Mouse (Mus musculus): Measurements from ENCODE around the gene Gm20388.
A peak's percentile ranks its signal among the peaks of the same experiment; 100 is the strongest.

Gm20388 gene

DNA sequence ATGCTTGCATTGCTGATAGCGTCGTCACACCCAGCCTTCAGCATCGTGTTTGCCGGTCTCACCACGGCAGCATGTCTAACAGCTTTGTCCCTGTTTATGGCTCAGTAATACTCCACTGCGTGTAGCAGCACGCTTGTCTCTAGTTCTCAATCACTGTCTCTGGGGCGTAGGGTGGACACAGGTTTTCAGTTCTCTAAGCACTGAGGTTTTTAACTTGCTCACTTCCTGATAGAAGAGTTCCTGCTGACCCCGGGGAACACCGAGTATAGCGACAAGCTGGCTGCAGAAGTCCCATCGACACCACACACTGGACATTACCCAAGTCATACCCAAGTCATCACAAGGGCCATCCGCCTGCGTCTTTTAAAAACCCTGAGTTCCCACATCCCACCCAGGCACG is 525.1 kb downstream of the Gm20388 start:
- DNase-seq (ENCODE audit: low read depth, low spot score) = no peak

- DNase-seq (ENCODE audit: low read depth, low spot score) = no peak
These were observed 525.9 kb downstream of the Gm20388 start for GRCm38 (mm10) chr8:120436491-120437030.

DNA sequence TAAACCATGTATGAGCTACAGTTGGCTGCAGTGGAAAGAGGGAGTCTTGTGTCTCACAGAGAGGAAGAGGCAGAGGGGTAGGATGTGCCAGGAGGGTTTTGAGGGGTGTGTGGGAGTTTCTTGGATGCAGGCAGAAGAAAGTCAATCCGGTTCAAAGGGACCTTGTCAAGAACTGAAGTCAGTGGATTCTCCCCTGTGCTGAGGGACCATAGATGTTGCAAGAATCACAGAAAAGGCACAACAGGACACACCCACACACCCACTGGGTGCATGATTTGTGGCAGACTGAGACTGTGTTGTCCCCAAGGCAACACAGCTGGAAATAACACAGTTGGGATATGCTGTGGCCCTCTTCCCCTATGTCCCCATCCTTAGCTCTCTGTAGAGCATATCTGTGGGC is 526.6 kb downstream of the Gm20388 start:
- no peak for DNase-seq (ENCODE audit: low read depth, low spot score)

- no peak for DNase-seq (ENCODE audit: low read depth, low spot score)
These were observed 527.2 kb downstream of the Gm20388 start for GRCm38 (mm10) chr8:120437666-120438395.

DNA sequence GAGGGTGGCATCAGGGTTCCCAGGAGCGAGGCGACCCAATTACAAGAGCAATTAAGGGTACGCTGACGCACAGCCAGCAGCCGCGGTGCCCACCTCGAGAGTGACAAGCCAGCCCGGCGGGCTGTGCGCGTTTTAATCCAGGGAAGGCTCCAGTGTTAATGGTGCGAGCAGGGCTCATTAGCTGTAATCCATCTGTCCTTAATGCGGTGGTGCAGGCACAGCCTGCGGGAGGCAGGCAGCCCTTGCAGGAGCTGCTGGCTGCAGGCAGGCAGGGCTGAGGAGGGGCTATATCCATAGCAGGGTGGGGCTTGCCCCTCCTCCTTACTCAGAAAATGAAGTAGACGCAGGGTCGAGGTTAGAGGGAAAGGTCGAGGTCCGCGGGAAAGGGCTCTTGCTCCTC is 528.7 kb downstream of the Gm20388 start:
- DNase-seq (ENCODE audit: low read depth, low spot score) = peak; percentile 71

DNA sequence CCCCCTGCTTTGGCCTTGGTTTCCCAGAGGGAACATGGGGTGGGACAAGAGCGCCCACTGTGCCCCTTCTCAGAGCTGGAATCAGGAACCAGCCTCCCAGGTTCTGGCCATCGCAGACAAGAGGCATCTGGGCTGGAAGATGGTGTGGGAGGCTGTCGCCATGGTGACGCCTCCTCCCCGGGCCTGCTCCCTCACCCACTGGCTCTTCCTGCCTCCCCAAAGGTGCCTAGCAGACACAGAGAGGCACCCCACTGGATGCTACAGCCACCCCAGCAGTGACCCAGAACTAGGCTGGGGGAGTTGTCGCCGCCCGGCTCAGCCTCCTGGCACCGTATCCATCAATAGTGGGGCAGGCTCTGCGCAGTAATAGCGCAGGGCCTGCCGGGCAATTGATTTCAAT is 530.1 kb downstream of the Gm20388 start:
- DNase-seq (ENCODE audit: low read depth, low spot score) = no peak

- no peak for DNase-seq (ENCODE audit: low read depth, low spot score)
These were observed 531.0 kb downstream of the Gm20388 start for GRCm38 (mm10) chr8:120441637-120442036.

DNA sequence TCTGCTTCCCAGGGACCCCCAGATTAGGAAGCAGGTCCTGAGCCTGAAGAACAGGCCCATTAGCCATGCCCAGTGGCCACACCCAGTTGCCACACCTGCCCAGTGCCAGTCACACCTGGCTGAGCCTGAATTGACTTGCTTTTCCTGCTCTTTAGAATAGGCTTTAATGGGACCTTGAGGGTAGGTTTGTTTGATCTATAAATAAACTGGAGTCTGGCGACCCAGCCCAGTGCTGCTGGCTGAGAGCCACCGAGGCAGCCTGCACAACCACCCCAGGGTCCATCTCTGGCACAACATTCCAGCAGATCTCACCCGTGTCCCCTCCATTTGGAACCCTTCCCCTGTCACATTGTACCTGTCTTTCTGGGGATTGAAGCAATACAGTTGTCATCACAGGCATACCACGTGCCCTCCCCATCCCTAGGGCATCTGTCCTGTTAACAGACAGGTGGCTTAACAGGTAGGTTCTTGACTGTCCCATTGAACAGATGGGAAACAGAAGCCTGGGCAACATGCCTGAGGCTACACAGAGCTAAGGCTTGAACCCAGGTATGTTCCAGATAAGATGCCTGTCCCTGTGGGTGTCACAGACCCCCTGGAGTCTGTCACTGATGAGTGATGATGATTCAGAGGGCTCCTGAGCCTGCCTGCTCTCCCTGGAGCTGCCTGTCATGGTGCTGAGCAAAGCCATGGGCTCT is 531.8 kb downstream of the Gm20388 start:
- DNase-seq (ENCODE audit: low read depth, low spot score) = no peak

DNA sequence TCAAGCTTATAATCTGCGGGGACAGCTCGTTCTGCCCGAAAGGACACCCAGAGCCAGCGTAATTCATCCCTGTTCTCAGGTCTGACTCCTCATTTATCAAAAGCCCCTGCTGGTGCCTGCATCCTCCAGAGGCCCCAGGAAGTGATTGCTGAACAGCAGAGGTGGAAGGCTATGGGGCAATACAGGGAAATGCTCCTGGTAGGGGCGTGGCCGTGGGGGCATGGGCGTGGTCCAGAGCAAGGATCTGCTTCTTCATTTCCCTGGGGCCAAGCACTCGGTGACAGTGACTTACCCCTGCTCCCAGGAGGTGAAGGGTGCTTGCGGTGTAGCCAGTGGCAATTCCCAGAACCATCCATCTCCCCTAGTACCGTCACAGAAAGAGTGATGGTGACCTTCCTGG is 534.6 kb downstream of the Gm20388 start:
- no peak for DNase-seq (ENCODE audit: low read depth, low spot score)

DNA sequence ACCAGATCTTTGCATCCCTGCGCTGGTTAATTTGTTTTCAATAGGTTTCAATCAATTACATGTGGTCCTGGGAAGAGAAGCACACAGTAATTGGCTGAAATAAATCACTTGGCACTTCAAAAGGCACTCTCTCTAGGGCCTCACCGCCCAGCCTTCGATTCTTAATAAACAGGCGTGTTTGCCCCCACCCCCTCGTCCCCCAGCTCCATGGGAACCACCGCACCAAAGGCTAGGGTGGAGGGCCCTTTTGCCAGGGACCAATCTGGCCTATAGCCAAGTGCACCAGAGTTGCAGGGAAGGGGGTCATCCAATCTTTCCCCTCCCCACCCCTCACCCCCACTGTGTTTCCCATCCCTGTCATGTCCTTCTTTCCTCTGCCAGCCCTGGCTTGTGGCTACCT is 537.5 kb downstream of the Gm20388 start:
- no peak for DNase-seq (ENCODE audit: low read depth, low spot score)

- no peak for DNase-seq (ENCODE audit: low read depth, low spot score)
These were observed 538.5 kb downstream of the Gm20388 start for GRCm38 (mm10) chr8:120449139-120449538.

- DNase-seq (ENCODE audit: low read depth, low spot score) = no peak
These were observed 539.0 kb downstream of the Gm20388 start for GRCm38 (mm10) chr8:120449608-120450031.

DNA sequence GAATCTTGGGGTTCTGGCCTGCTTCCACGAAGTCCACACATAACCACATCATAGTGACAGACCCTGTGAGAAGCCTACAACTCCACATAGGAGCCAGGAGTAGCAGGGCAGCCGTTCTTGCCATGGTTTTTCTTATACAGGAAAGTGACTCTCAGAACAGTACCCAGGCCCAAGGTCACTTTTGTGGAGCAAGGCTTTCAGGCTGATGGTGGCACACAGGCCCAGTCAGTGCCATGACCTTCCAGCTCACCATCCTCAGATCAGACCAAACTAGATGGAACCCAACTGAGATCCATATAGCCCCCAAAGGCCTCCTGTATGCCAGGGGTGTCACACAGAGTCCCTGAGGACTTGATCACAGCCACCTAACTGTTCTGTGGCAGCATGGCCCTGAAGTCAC is 541.5 kb downstream of the Gm20388 start:
- DNase-seq (ENCODE audit: low read depth, low spot score) = no peak

- no peak for DNase-seq (ENCODE audit: low read depth, low spot score)
These were observed 543.8 kb downstream of the Gm20388 start for GRCm38 (mm10) chr8:120454404-120454803.

- no peak for DNase-seq (ENCODE audit: low read depth, low spot score)
These were observed 549.7 kb downstream of the Gm20388 start for GRCm38 (mm10) chr8:120460375-120460774.

DNA sequence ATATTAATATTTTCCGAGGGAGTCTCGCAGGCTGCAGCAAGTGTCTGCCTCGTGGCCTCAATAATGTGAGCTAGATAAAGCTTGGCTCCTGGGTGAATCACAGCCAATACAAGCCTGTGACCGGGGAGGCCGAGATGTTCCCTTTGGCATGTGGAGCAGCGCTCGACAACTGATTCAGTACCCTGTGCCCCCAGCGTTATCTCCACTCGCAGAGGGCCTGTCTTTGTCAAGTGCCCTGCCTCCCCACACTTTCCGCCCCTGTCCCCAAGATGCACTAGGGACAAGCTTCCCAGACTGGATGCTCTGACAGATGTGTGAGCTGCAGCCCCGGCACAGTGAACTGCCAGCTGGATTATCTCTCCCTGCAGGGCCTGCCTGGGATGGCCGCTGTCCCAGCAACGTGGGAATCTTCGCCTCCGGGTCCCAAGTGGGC is 551.5 kb downstream of the Gm20388 start:
- DNase-seq (ENCODE audit: low read depth, low spot score) = no peak

DNA sequence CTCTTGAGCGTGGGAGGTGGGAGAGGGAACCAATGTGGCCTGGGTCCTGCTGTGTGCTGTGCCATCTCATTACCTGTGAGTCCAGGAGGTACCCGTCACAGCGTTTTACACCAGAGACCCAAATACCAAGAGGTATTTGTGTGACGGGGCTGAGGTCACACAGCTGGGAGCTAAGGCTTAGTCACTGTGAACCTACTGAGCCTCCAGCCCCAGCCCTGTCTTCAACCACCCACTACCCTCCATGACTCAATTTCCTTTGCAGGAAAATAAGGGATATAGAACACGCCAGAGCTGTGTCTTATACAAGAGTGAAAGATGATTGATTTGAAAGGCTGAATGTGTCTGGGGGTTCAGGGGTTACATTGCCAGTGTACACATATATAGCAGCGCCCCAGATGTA is 552.0 kb downstream of the Gm20388 start:
- no peak for DNase-seq (ENCODE audit: low read depth, low spot score)

DNA sequence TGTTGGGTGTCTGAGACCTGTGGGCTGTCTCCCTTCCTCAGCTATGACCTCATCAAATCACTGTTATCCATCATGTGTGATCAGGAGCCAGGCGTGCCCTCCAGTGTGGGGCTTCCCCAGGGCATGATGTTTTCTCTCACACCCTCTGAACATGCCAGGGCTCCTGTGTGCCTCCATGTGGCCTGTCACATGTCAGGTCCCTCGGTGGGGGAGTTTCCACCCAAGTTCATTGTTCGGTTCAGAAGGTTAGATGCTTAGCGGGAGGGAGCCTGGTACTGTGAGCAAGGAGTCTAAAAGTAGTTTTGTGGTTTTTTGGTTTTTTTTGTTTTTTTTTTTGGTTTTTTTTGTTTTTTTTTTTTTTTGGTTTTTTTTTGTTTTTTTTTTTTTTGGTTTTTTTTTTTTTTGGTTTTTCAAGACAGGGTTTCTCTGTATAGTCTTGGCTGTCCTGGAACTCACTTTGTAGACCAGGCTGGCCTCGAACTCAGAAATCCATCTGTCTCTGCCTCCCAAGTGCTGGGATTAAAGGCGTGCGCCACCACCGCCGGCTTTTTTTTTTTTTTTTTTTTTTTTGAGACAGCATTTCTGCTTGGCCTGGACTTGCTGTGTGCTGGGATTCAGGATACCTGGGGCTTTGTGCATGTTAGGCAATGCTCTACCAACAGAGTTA is 553.4 kb downstream of the Gm20388 start:
- DNase-seq (ENCODE audit: low read depth, low spot score) = no peak

GRCm38 (mm10) chr8:120464585-120464937 is 553.9 kb downstream of the Gm20388 start:
- no peak for DNase-seq (ENCODE audit: low read depth, low spot score)

DNA sequence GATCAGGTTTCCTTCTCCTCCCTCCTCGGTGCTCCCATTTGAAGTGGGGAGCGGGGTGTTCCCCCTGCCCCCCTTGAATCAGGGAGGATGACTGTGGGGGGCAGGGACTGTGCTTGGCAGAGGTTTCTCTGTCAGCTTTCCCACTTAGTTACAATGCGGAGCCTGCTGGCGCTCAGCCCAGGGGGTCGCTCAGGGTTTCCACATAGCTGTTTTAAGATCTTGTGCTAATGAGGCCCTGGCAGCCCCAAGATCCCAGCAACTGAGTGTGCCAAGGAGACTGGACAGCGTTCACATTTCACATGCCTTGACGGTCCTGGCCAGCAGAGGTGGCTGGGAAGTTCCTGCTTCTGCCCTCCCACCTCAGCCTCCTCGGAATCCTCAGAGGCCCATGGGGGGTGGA is 555.1 kb downstream of the Gm20388 start:
- DNase-seq (ENCODE audit: low read depth, low spot score) = no peak

GRCm38 (mm10) chr8:120466266-120466665 is 555.6 kb downstream of the Gm20388 start:
- no peak for DNase-seq (ENCODE audit: low read depth, low spot score)

- no peak for DNase-seq (ENCODE audit: low read depth, low spot score)
These were observed 557.0 kb downstream of the Gm20388 start for GRCm38 (mm10) chr8:120467598-120467997.

DNA sequence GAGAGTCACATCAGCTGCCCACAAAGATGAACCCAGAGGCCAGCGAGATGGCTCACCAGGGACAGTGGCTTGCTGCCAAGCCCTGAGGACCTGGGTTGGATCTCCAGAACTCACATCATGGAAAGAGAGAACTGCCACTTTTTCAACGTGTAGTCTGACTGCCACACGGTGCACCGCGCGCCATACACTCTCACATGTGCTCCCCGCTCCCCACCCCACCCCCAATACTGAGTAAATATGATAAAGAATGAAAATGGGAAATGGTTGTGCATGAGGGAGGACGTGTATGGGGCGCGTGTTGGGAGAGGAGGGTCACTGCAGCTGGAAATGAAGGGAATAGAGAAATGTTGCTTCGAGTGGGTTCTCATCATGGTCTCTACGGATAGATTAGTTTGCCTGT is 559.5 kb downstream of the Gm20388 start:
- DNase-seq (ENCODE audit: low read depth, low spot score) = no peak

Data from retina, adult 2 months (tissue).